In genomic region chr9:83576689-83577057, GRCm38 (mm10) we compare ENCODE assay signal across 9 mouse cellular contexts. TPM values are rescaled to one million over a fixed set of nuclear protein-coding genes. Genes with fewer than 3 reads are reported as not detected.
A peak's percentile ranks its signal among the peaks of the same experiment; 100 is the strongest.
DNase-seq lines count a peak whose midpoint lies in the region; ATAC-seq and TF ChIP-seq lines count a peak whose summit lies in the region.
"Had no signal": no experiment of that assay in that cellular context is flagged by ENCODE, and none has a peak within 500 bp of the region (broad histone marks: within the 10 kb centered on the region; RNA-seq: fewer than 3 reads in every experiment).

No protein-coding gene starts in this region.

- peak; percentile 61 for DNase-seq in heart, postnatal 0 days (ENCODE audit: low spot score)
- DNase-seq in heart, postnatal 25 days (ENCODE audit: low spot score): no peak
- DNase-seq in A20 (ENCODE audit: low read depth, low spot score): peak; percentile 26
- peak; percentile 71 for DNase-seq in brain, adult 2 months (ENCODE audit: low read depth, low spot score)
- peak; percentile 81 for DNase-seq in forebrain, postnatal 0 days
- DNase-seq in retina, adult 2 months (ENCODE audit: low read depth, low spot score): peak; percentile 60
- DNase-seq in urinary bladder, postnatal 14 days (ENCODE audit: low spot score): no peak
- DNase-seq: liver, embryonic 13.5 days had no signal

- 30% methylated on average over 3 of the region's 3 CpGs for WGBS in heart, postnatal 0 days
- 18% methylated on average over 3 of the region's 3 CpGs for WGBS in forebrain, postnatal 0 days
- 37% methylated on average over 3 of the region's 3 CpGs for WGBS in limb, embryonic 13.5 days

- peak; percentile 90 for TF ChIP-seq CTCF in heart, postnatal 0 days (IDR thresholded peaks at IDR 0.05; ENCODE audit: low read depth)
- TF ChIP-seq CTCF in forebrain, postnatal 0 days (IDR thresholded peaks at IDR 0.05; ENCODE audit: low read depth): peak; percentile 81

- H3K9ac ChIP-seq in heart, postnatal 0 days (replicated peaks; ENCODE audit: low read depth, low read length): no peak overlapping the region
- no peak overlapping the region for H3K9ac ChIP-seq in forebrain, postnatal 0 days
- H3K9ac ChIP-seq in limb, embryonic 13.5 days: no peak overlapping the region
- H3K9ac ChIP-seq: liver, embryonic 13.5 days had no signal

- intact Hi-C loops in heart, postnatal 25 days (cut with DNase I): loop anchor here (2.0 kb wide), 1 partner anchor 88 kb away; no protein-coding TSS in a partner anchor

- peaks cover 5% of the 10 kb centered on the region; the same call in 1 of the 2 replicates for H3K4me1 ChIP-seq in heart, postnatal 0 days (ENCODE audit: control insufficient read depth, insufficient read depth)
- no peaks in the 10 kb centered on the region for H3K4me1 ChIP-seq in forebrain, postnatal 0 days (ENCODE audit: insufficient read depth)
- H3K4me1 ChIP-seq in limb, embryonic 13.5 days: peaks cover 39% of the 10 kb centered on the region

- no peak overlapping the region for H3K4me2 ChIP-seq in heart, postnatal 0 days (ENCODE audit: low read depth, low read length)
- no peak overlapping the region for H3K4me2 ChIP-seq in forebrain, postnatal 0 days (ENCODE audit: low read depth)
- H3K4me2 ChIP-seq in limb, embryonic 13.5 days (replicated peaks): no peak overlapping the region
- H3K4me2 ChIP-seq: liver, embryonic 13.5 days had no signal

- H3K36me3 ChIP-seq in heart, postnatal 0 days (replicated peaks; ENCODE audit: control insufficient read depth, insufficient read depth, low read length): no peaks in the 10 kb centered on the region
- H3K36me3 ChIP-seq in forebrain, postnatal 0 days (ENCODE audit: insufficient read depth): no peaks in the 10 kb centered on the region
- H3K36me3 ChIP-seq in limb, embryonic 13.5 days: no peaks in the 10 kb centered on the region
- H3K36me3 ChIP-seq: liver, embryonic 13.5 days had no signal

- no peaks in the 10 kb centered on the region for H3K27me3 ChIP-seq in heart, postnatal 0 days (ENCODE audit: control insufficient read depth, insufficient read depth, low read length)
- no peaks in the 10 kb centered on the region for H3K27me3 ChIP-seq in forebrain, postnatal 0 days (ENCODE audit: insufficient read depth, low read length)
- peaks cover 9% of the 10 kb centered on the region; the same call in 1 of the 2 replicates for H3K27me3 ChIP-seq in limb, embryonic 13.5 days
- H3K27me3 ChIP-seq: liver, embryonic 13.5 days had no signal

- H3K27ac ChIP-seq in heart, postnatal 0 days (ENCODE audit: low read depth): peak overlapping the region; percentile 52
- no peak overlapping the region for H3K27ac ChIP-seq in forebrain, postnatal 0 days (ENCODE audit: low read depth, low read length)
- no peak overlapping the region for H3K27ac ChIP-seq in limb, embryonic 13.5 days
- H3K27ac ChIP-seq: liver, embryonic 13.5 days had no signal

- no peak for TF ChIP-seq EP300 in heart, postnatal 0 days (IDR thresholded peaks at IDR 0.05; ENCODE audit: low read depth)

- ATAC-seq in heart, postnatal 0 days (ENCODE audit: insufficient read depth, low read depth): peak; percentile 74
- peak; percentile 95 for ATAC-seq in forebrain, postnatal 0 days
- ATAC-seq in limb, embryonic 13.5 days (ENCODE audit: low FRiP score, low read depth): peak; percentile 62; the same call in 1 of the 2 replicates

- H3K4me3 ChIP-seq in heart, postnatal 0 days (ENCODE audit: low read depth, low read length): no peak overlapping the region
- H3K4me3 ChIP-seq in forebrain, postnatal 0 days (ENCODE audit: low read depth, low read length): no peak overlapping the region
- H3K4me3 ChIP-seq in limb, embryonic 13.5 days: no peak overlapping the region
- H3K4me3 ChIP-seq: liver, embryonic 13.5 days had no signal

- H3K9me3 ChIP-seq in heart, postnatal 0 days (replicated peaks; ENCODE audit: control insufficient read depth, low read length): no peaks in the 10 kb centered on the region
- H3K9me3 ChIP-seq in forebrain, postnatal 0 days (ENCODE audit: low read length): no peaks in the 10 kb centered on the region
- H3K9me3 ChIP-seq in limb, embryonic 13.5 days: no peaks in the 10 kb centered on the region
- H3K9me3 ChIP-seq: liver, embryonic 13.5 days had no signal

RNA-seq across cellular contexts. Expression of gene Sh3bgrl2, which starts 28.5 kb away (rescaled TPM):
- 3.6 and 3.8 TPM in 2 replicates for total RNA-seq in heart, postnatal 0 days (2014; rRNA removed; ENCODE audit: low replicate concordance)
- polyA plus RNA-seq in heart, postnatal 0 days (2015; fragmentation: Nextera tagmentation; extraction: Ambion mirVana): 4.7 and 5.7 TPM in 2 replicates
- total RNA-seq in heart, postnatal 25 days (2021): 1 to 10 TPM; 3.9 to 4.8 TPM
- 9.0 and 9.2 TPM in 2 replicates for total RNA-seq in forebrain, postnatal 0 days (2014; rRNA removed)
- polyA plus RNA-seq in forebrain, postnatal 0 days (2015; fragmentation: Nextera tagmentation; extraction: Ambion mirVana): 5.4 and 6.8 TPM in 2 replicates
- 7.7 and 8.5 TPM in 2 replicates for polyA plus RNA-seq in limb, embryonic 13.5 days (2015; fragmentation: Nextera tagmentation; extraction: Ambion mirVana)

Comparison
In these comparisons a context has a peak if more than half of its experiments do, and no peak if none do; other contexts are left out.
1. DNase-seq: peak in heart, postnatal 0 days (single experiment), A20 (single experiment), brain, adult 2 months (single experiment), forebrain, postnatal 0 days (single experiment) and retina, adult 2 months (single experiment); none in heart, postnatal 25 days (single experiment) and urinary bladder, postnatal 14 days (single experiment).
2. Peak in every context shown above with its lines, with median percentiles within 50 percentile points of each other: ATAC-seq.